Comparison of ENCODE assay signal across 10 mouse cellular contexts in genomic region chr13:70767462-70767861, GRCm38 (mm10).
A peak's percentile ranks its signal among the peaks of the same experiment; 100 is the strongest.
DNase-seq lines count a peak whose midpoint lies in the region; ATAC-seq and TF ChIP-seq lines count a peak whose summit lies in the region.
"Had no signal": no experiment of that assay in that cellular context is flagged by ENCODE, and none has a peak within 500 bp of the region (broad histone marks: within the 10 kb centered on the region; RNA-seq: fewer than 3 reads in every experiment).

No protein-coding gene starts in this region.

- 0 out of 2 replicates have a peak, but pooled peaks cover 3% of the 10 kb centered on the region for H3K36me3 ChIP-seq in kidney, postnatal 0 days (ENCODE audit: insufficient read depth, low read length)
- no peaks in the 10 kb centered on the region; the same call in 1 of the 2 replicates for H3K36me3 ChIP-seq in neural tube, embryonic 15.5 days
- H3K36me3 ChIP-seq: limb, embryonic 13.5 days had no signal

- TF ChIP-seq CTCF in kidney, postnatal 0 days (IDR thresholded peaks at IDR 0.05; ENCODE audit: low read depth) = peak; percentile 62

- no peak overlapping the region for H3K4me2 ChIP-seq in kidney, postnatal 0 days (ENCODE audit: low read length)
- no peak overlapping the region for H3K4me2 ChIP-seq in neural tube, embryonic 15.5 days
- H3K4me2 ChIP-seq: limb, embryonic 13.5 days had no signal

- no peaks in the 10 kb centered on the region for H3K27me3 ChIP-seq in kidney, postnatal 0 days (ENCODE audit: insufficient read depth, low read length)
- no peaks in the 10 kb centered on the region for H3K27me3 ChIP-seq in neural tube, embryonic 15.5 days (replicated peaks)
- H3K27me3 ChIP-seq: limb, embryonic 13.5 days had no signal

- no peaks in the 10 kb centered on the region for H3K4me1 ChIP-seq in kidney, postnatal 0 days (replicated peaks; ENCODE audit: insufficient read depth, low read length)
- no peaks in the 10 kb centered on the region for H3K4me1 ChIP-seq in neural tube, embryonic 15.5 days
- H3K4me1 ChIP-seq: limb, embryonic 13.5 days had no signal

- no peak for ATAC-seq in kidney, postnatal 0 days (replicated peaks; ENCODE audit: low FRiP score, low read depth)
- no peak for ATAC-seq in neural tube, embryonic 15.5 days (ENCODE audit: low FRiP score)

- no peak overlapping the region for H3K27ac ChIP-seq in kidney, postnatal 0 days
- no peak overlapping the region for H3K27ac ChIP-seq in neural tube, embryonic 15.5 days (replicated peaks)
- H3K27ac ChIP-seq: limb, embryonic 13.5 days had no signal

- H3K4me3 ChIP-seq in kidney, postnatal 0 days (replicated peaks; ENCODE audit: low read depth, low read length) = no peak overlapping the region
- H3K4me3 ChIP-seq in neural tube, embryonic 15.5 days (replicated peaks) = no peak overlapping the region
- H3K4me3 ChIP-seq: limb, embryonic 13.5 days; myocyte had no signal

- peak; percentile 44 to 56 for DNase-seq in cerebellum, postnatal 10 days
- no peak for DNase-seq in cerebellum, adult 8-10 months
- peak; percentile 39 for DNase-seq in kidney, postnatal 0 days (ENCODE audit: low spot score)
- no peak for DNase-seq in kidney, adult 11 months
- peak; percentile 44 for DNase-seq in NIH3T3 (ENCODE audit: low read depth)
- DNase-seq in layer of hippocampus, adult 9-11 months = peak; percentile 15
- no peak for DNase-seq in gastrocnemius, postnatal 4 days (ENCODE audit: low spot score in 2 of 2)

- no peaks in the 10 kb centered on the region for H3K9me3 ChIP-seq in kidney, postnatal 0 days (replicated peaks; ENCODE audit: low read length)
- H3K9me3 ChIP-seq in neural tube, embryonic 15.5 days (replicated peaks) = no peaks in the 10 kb centered on the region
- H3K9me3 ChIP-seq: limb, embryonic 13.5 days had no signal

- H3K9ac ChIP-seq in kidney, postnatal 0 days (ENCODE audit: low read depth, low read length) = no peak overlapping the region
- no peak overlapping the region for H3K9ac ChIP-seq in neural tube, embryonic 15.5 days (replicated peaks)
- H3K9ac ChIP-seq: limb, embryonic 13.5 days had no signal

Comparison
In these comparisons a context has a peak if more than half of its experiments do, and no peak if none do; other contexts are left out.
1. DNase-seq: peak in cerebellum, postnatal 10 days (2 of 2), kidney, postnatal 0 days (single experiment), NIH3T3 (single experiment) and layer of hippocampus, adult 9-11 months (single experiment); none in cerebellum, adult 8-10 months (single experiment), kidney, adult 11 months (single experiment) and gastrocnemius, postnatal 4 days (0 of 2).